Mouse (Mus musculus) CH12.LX (cell line): ENCODE results near the gene Irgc1.

Experiments
- CHD1 ChIP-seq: IDR thresholded peaks from 2 replicates; pipeline ENCODE4 v1.6.1; 2012; ENCODE audit warnings: low read depth, low read length, improper control_type of control experiment, inconsistent platforms
- CTCF ChIP-seq, 2 experiments: IDR thresholded peaks in 1 of 2; conservative IDR thresholded peaks in 1 of 2; 2 replicates each; pipeline ENCODE4 v1.5.1; 2011 to 2012; ENCODE audit warnings: low read depth in 2 of 2, low read length in 2 of 2, improper control_type of control experiment in 1 of 2, inconsistent platforms in 1 of 2, mild to moderate bottlenecking in 1 of 2, moderate library complexity in 1 of 2
- E2F4 ChIP-seq: IDR thresholded peaks from 2 replicates; pipeline ENCODE4 v1.6.1; 2011; ENCODE audit warnings: low read depth, low read length, improper control_type of control experiment; ENCODE audit not compliant: insufficient replicate concordance
- EP300 ChIP-seq: IDR thresholded peaks from 2 replicates; pipeline ENCODE4 v1.6.1; 2011; ENCODE audit warnings: low read length, improper control_type of control experiment
- MAFK ChIP-seq: IDR thresholded peaks from 2 replicates; pipeline ENCODE4 v1.6.1; 2011; ENCODE audit warnings: low read length, improper control_type of control experiment; ENCODE audit not compliant: insufficient replicate concordance
- POLR2A ChIP-seq: IDR thresholded peaks from 2 replicates; pipeline ENCODE4 v1.6.1; 2011; ENCODE audit warnings: low read depth, mild to moderate bottlenecking, improper control_type of control experiment, low read length
- USF1 ChIP-seq: IDR thresholded peaks from 2 replicates; pipeline ENCODE4 v1.6.1; 2014; ENCODE audit warnings: low read depth, mild to moderate bottlenecking, inconsistent platforms, low read length, improper control_type of control experiment

GRCm38 (mm10) chr7:24482208-24483020 is 30.3 kb upstream of the Irgc1 start:
- TF ChIP-seq CTCF (conservative IDR thresholded peaks at IDR 0.05 in 1 of 2, IDR thresholded peaks at IDR 0.05 in 1 of 2; ENCODE audit: low read depth in 2 of 2, low read length in 2 of 2) = no peak
- TF ChIP-seq POLR2A = no peak
- TF ChIP-seq MAFK = no peak
- TF ChIP-seq CHD1 = no peak
- TF ChIP-seq EP300 = no peak
- TF ChIP-seq E2F4 = no peak
- TF ChIP-seq USF1 = no peak
